Mouse (Mus musculus) neural tube, embryonic 15.5 days (tissue): ENCODE data around the gene Gpr22. TPM values are rescaled to one million over a fixed set of nuclear protein-coding genes. Genes with fewer than 3 reads are reported as not detected.

Source experiments
- ATAC-seq: fragments of 200-750 bp; cut with Nextera tagmentation; 2 replicates; pipeline ENCODE4 v1.8.0; 2017; ENCODE audit warnings: mild to moderate bottlenecking, moderate TSS enrichment, moderate library complexity; ENCODE audit not compliant: low FRiP score
- H3K27ac ChIP-seq: fragments of 300-500 bp; sonication (generic); replicated peaks from 2 replicates; pipeline ENCODE4 v1.5.1; 2015; ENCODE audit warnings: mild to moderate bottlenecking, inconsistent platforms
- H3K27me3 ChIP-seq: fragments of 300-500 bp; sonication (generic); replicated peaks from 2 replicates; pipeline ENCODE4 v1.6.1; 2015; ENCODE audit warnings: inconsistent platforms
- H3K36me3 ChIP-seq: fragments of 300-500 bp; sonication (generic); 2 replicates; pipeline ENCODE4 v1.6.1; 2015; ENCODE audit warnings: inconsistent platforms
- H3K4me1 ChIP-seq: fragments of 300-500 bp; sonication (generic); 2 replicates; pipeline ENCODE4 v1.6.1; 2015; ENCODE audit warnings: inconsistent platforms
- H3K4me2 ChIP-seq: fragments of 300-500 bp; sonication (generic); 2 replicates; pipeline ENCODE4 v1.6.1; 2015; ENCODE audit warnings: inconsistent platforms, mild to moderate bottlenecking, moderate library complexity
- H3K4me3 ChIP-seq: fragments of 300-500 bp; sonication (generic); replicated peaks from 2 replicates; pipeline ENCODE4 v1.5.1; 2015; ENCODE audit warnings: mild to moderate bottlenecking, inconsistent platforms
- H3K9ac ChIP-seq: fragments of 300-500 bp; sonication (generic); replicated peaks from 2 replicates; pipeline ENCODE4 v1.6.1; 2015; ENCODE audit warnings: mild to moderate bottlenecking, inconsistent platforms
- H3K9me3 ChIP-seq: fragments of 300-500 bp; sonication (generic); replicated peaks from 2 replicates; pipeline ENCODE4 v1.6.1; 2016; ENCODE audit warnings: inconsistent platforms
- WGBS: fragments of 180-500 bp; shearing (Covaris S2); methylation state at CpG from one replicate; pipeline ENCODE4 v1.1.7; 2015; ENCODE audit warnings: mixed read lengths; 5-methylcytosine and 5-hydroxymethylcytosine counted together
- polyA plus RNA-seq: library from polyadenylated mRNA; unstranded; fragments of >200 nt; fragmentation: Nextera tagmentation; extraction: Ambion mirVana; gene quantifications from 2 replicates; pipeline ENCODE4 v1.2.1, GENCODE M21; 2015

Gene Gpr22
- polyA plus RNA-seq: 19.6 and 22.4 TPM in 2 replicates

DNA sequence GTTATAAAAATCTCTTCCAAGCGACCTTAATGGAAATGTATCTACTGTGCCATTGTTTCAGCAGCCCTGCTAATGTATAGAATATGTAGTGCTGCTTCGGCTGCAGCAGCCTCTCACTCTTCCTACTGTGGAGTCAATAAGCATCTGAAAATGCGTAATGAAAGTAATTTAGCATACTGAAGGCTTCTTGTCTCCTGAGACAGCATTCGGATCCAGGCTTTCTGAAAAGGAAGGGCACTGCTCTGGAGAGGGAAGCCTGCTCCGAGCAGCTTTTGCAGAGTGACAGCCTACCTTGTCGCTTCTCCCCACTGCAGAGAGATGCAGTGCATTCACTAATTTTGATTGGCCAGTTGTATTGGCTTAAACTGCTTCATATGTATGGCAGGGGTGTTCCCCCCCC lies at the start of gene Gpr22:
Gene Gpr22 (minus strand): TSS at position 348 of the 400 bp plus-strand sequence.
- Histone ChIP-seq H3K4me1 (peaks cover 13% of the 10 kb centered on the region; the same call in 1 of the 2 replicates), H3K9ac (peak within 1 kb of the TSS; percentile 68), H3K27ac (peak within 1 kb of the TSS; percentile 91), H3K9me3 (no peaks in the 10 kb centered on the region), H3K4me2 (peak within 1 kb of the TSS; percentile 56), H3K27me3 (no peaks in the 10 kb centered on the region), H3K36me3 (peaks cover 3% of the 10 kb centered on the region; the same call in 1 of the 2 replicates), H3K4me3 (peak within 1 kb of the TSS; percentile 52)
- peak; percentile 95 for ATAC-seq
- 9% methylated on average over 6 of the region's 6 CpGs for WGBS

DNA sequence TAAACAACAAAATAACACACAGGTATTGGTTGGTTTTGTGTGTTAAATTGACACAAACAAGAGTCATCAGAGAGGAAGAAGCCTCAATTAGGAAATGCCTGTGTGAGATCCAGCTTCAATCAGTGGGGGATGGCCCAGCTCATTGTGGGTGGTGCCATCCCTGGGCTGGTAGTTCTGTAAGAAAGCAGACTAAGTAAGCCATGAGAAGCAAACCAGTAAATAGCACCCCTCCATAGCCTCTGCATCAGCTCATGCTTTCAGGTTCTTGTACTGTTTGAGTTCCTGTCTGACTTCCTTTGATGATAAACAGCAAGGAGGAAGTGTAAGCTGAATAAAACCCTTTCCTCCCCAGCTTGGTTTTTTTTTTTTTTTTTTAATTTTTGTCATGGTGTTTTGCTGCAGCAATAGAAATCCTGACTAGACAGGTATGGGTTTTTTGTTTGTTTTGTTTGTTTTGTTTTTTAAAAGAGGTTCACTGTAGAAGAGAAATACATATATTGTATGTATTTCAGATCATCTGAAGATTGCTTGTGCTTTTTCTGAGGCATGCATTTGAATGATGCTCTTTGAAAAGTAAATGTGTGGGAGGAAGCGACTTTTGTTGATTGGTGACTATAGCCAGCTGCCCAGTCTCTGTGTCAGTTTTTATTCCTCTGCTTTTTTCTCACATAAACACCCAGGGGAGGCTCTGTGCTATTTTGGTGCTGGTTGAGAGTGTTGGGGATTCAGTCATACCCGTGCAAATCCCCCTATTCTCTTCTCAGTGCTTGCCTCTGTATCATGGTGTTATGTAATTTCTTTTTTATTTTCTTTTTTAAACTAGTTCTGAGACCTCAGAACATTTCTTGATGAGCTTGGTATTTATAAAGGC lies 42.4 kb upstream of the Gpr22 start:
- H3K4me3 ChIP-seq: no peak overlapping the region
- no peak for ATAC-seq
- no peaks in the 10 kb centered on the region for H3K4me1 ChIP-seq
- H3K9me3 ChIP-seq: no peaks in the 10 kb centered on the region
- 57% methylated on average over 2 of the region's 2 CpGs for WGBS
- H3K27me3 ChIP-seq: no peaks in the 10 kb centered on the region
- H3K27ac ChIP-seq: no peak overlapping the region
- no peak overlapping the region for H3K9ac ChIP-seq
- no peak overlapping the region for H3K4me2 ChIP-seq
- H3K36me3 ChIP-seq: no peaks in the 10 kb centered on the region

DNA sequence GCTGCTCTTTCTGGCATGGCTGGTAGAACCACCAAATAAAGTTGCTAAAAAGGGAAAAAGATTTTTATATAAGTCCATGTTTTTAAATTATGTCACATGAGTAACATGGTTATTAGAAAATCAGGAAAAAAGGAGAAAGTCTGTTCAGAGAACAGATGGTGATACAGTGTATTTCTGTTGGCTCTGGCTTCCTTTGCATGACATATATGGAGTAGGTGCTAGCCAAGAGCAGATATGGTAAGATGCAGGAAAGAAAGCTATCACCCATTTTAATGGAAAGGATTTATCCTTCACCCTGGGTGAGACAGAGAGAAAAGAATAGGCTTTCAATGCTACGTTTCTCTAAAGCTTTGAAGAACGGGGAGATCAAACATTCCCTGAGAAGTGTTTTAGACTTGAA lies 40.7 kb upstream of the Gpr22 start:
- no peaks in the 10 kb centered on the region for H3K9me3 ChIP-seq
- WGBS: 68% methylated on average over 2 of the region's 2 CpGs

DNA sequence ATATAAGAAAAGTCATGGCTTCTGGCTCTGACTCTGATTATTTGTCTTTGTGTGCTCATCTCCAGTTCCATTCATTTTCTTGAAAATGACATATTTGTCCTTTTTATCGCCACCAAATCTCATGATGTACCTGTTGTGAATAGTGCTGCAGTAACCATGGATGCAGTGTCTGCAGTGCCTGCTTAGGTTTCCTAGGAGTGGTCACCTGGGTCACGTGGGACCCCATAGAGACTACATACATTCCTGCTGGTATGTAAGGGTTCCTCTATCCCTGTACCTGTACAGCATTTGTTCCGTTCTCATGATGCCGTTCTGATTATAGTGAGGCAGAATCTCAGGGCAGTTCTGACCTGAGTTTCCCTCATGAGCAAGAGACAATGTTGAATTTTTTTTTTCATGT lies 36.1 kb upstream of the Gpr22 start:
- ATAC-seq: no peak
- no peaks in the 10 kb centered on the region for H3K9me3 ChIP-seq
- no peak overlapping the region for H3K9ac ChIP-seq
- H3K36me3 ChIP-seq: no peaks in the 10 kb centered on the region
- H3K27ac ChIP-seq: no peak overlapping the region
- no peak overlapping the region for H3K4me3 ChIP-seq
- no peaks in the 10 kb centered on the region for H3K4me1 ChIP-seq
- WGBS: 99% methylated on average over 4 of the region's 4 CpGs
- H3K4me2 ChIP-seq: no peak overlapping the region
- no peaks in the 10 kb centered on the region for H3K27me3 ChIP-seq

More for the DNA sequence above, 40.7 kb upstream of the Gpr22 start:
- no peak overlapping the region for H3K27ac ChIP-seq
- no peak for ATAC-seq
- H3K4me2 ChIP-seq: no peak overlapping the region
- H3K9ac ChIP-seq: no peak overlapping the region
- no peaks in the 10 kb centered on the region for H3K36me3 ChIP-seq
- no peaks in the 10 kb centered on the region for H3K4me1 ChIP-seq
- H3K4me3 ChIP-seq: no peak overlapping the region
- no peaks in the 10 kb centered on the region for H3K27me3 ChIP-seq

DNA sequence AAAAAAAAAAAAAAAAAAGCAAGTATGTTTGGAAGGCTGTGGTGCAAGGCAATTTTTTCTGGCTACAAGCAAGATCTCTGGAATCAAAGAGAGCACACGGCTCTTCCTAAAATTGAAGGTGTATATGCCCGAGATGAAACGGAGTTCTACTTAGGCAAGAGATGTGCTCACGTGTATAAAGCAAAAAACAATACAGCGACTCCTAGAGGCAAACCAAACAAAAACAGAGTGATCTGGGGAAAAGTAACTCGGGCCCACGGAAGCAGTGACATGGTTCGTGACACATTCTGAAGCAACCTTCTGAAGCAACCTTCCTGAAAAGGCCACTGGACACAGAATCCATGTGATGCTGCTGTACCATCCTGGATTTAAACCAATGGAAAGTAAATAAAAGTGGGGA lies 33.6 kb upstream of the Gpr22 start:
- H3K36me3 ChIP-seq: no peaks in the 10 kb centered on the region
- WGBS: 87% methylated on average over 8 of the region's 8 CpGs
- H3K4me2 ChIP-seq: no peak overlapping the region
- H3K9me3 ChIP-seq: no peaks in the 10 kb centered on the region
- no peak for ATAC-seq
- no peaks in the 10 kb centered on the region for H3K27me3 ChIP-seq
- no peaks in the 10 kb centered on the region for H3K4me1 ChIP-seq
- no peak overlapping the region for H3K4me3 ChIP-seq
- no peak overlapping the region for H3K27ac ChIP-seq
- no peak overlapping the region for H3K9ac ChIP-seq

DNA sequence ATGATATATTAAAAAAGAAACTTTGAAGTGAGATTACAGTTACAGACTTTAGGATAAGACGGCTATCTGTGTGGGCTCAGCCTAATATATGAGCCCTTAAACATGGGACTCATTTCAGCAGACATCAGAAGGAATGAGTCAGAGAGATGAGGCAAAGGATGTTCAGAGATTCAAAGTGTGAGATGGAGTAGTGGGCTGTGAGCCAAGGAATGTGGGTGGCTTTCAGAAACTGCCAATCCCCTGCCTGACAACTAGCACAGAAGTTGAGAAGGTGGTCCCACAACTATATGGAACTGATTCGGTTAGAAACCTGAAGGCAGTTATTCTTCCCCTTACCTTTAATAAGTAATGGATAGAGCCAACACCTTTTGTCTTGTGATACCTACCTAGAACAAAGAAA lies 20.9 kb upstream of the Gpr22 start:
- no peak overlapping the region for H3K9ac ChIP-seq
- no peak for ATAC-seq

DNA sequence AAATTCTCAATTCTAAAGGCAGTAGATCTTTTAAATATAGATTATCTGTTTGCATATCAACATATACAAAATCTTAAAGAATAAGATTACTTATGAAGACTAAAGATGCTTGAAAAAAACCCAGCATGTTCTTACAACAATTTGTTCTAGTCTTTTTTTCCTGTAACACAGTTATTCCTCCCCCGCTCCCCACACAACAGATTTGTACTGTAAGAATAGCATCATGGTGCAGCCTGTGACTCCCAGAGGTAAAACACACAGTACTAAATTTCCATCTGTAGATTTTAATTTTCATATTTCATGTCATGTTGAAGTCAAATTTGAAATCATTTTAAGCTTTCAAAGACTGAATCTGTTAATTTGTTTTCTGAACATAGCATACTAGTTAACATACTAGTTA lies 16.4 kb upstream of the Gpr22 start:
- Histone ChIP-seq H3K36me3 (no peaks in the 10 kb centered on the region), H3K9me3 (no peaks in the 10 kb centered on the region), H3K4me1 (no peaks in the 10 kb centered on the region), H3K27ac (no peak overlapping the region), H3K9ac (no peak overlapping the region), H3K4me2 (no peak overlapping the region), H3K4me3 (no peak overlapping the region), H3K27me3 (no peaks in the 10 kb centered on the region)
- 91% methylated on average over 1 of the region's 1 CpGs for WGBS
- ATAC-seq: no peak

More for the DNA sequence above, 20.9 kb upstream of the Gpr22 start:
- H3K27ac ChIP-seq: no peak overlapping the region
- 92% methylated on average over 2 of the region's 2 CpGs for WGBS
- H3K4me2 ChIP-seq: no peak overlapping the region
- no peaks in the 10 kb centered on the region for H3K36me3 ChIP-seq
- no peaks in the 10 kb centered on the region for H3K4me1 ChIP-seq
- H3K9me3 ChIP-seq: no peaks in the 10 kb centered on the region
- no peaks in the 10 kb centered on the region for H3K27me3 ChIP-seq
- H3K4me3 ChIP-seq: no peak overlapping the region

DNA sequence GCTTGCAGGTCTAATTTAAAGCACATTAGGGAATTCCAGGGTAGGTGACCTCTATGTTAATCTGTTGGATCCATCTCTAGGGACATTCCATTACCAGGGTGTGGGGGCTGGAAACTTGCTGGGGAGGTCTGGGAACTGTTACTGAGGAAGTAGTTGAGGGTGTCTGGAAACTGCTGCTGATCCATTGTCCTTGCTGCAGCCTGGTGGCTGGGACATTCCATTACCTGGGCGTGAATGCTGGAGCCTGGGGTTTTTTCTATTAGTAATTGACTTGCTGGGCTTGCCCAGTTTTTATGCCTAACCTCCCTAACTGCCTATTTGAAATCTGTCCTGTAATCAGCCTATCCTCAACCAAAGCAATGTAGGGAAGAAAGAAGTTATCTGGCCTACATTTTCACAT lies 13.0 kb upstream of the Gpr22 start:
- no peaks in the 10 kb centered on the region for H3K36me3 ChIP-seq
- 52% methylated on average over 1 of the region's 1 CpGs for WGBS
- no peak overlapping the region for H3K4me3 ChIP-seq
- H3K4me2 ChIP-seq: no peak overlapping the region
- H3K27me3 ChIP-seq: no peaks in the 10 kb centered on the region
- no peak overlapping the region for H3K27ac ChIP-seq
- no peaks in the 10 kb centered on the region for H3K9me3 ChIP-seq
- no peak overlapping the region for H3K9ac ChIP-seq
- no peak for ATAC-seq
- no peaks in the 10 kb centered on the region for H3K4me1 ChIP-seq

DNA sequence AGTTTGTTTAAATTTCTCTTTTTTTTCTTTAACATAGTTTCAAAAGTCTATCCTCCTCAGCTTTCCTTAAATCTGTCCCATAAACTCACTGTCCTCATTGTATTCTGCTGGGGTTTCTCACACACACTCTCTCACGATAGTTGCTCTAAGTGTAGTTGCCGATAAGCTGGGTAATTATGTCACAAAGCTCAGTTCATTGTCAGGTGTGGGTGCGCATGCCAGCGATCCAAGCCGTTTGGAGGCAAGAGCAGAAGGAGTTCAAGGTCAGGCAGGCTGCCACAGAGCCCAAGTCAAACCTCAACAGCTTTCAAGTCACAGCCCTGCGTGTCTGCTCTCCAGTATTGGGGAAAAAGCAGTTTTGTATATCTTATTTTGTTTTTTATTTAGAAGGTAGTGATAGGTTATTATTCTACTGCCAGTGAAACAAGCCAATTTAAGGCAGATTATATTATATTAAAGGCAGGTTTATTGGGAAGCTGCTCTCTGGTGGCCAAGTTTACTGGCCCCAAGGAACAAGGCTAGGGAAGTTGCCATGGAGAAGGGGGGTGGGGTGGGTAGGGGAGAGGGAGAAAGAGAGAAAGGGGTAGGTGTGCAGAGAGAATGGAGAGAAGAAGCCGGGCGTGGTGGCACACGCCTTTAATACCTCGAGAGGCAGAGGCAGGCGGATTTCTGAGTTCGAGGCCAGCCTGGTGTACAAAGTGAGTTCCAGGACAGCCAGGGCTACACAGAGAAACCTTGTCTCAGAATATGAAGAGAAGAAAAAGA lies 11.9 kb upstream of the Gpr22 start:
- Histone ChIP-seq H3K9ac (no peak overlapping the region), H3K27ac (no peak overlapping the region), H3K27me3 (no peaks in the 10 kb centered on the region), H3K9me3 (no peaks in the 10 kb centered on the region), H3K36me3 (no peaks in the 10 kb centered on the region), H3K4me1 (peaks cover 5% of the 10 kb centered on the region; the same call in 1 of the 2 replicates), H3K4me2 (no peak overlapping the region), H3K4me3 (no peak overlapping the region)
- ATAC-seq: no peak
- 83% methylated on average over 12 of the region's 12 CpGs for WGBS

DNA sequence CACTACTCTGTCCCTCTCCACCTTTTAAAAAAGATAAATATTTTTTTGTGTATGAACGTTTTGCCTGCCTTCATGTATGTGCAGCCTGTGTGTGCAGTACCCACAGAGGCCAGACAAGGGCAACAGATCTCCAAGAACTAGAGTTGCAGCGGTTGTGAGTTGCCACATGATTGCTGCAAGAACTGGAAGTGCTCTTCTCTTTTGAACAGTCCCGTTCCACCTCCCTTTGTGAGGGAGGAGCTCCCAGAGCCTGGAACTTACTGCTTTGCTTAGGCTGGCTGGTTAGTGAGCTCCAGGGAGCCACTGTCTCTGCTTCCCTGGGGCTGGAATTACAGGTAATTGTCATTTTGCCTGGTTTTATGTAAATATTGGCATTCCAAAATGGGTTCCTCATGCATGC lies 10.8 kb upstream of the Gpr22 start:
- H3K4me2 ChIP-seq: no peak overlapping the region
- no peak for ATAC-seq
- 82% methylated on average over 3 of the region's 3 CpGs for WGBS
- peaks cover 5% of the 10 kb centered on the region; the same call in 1 of the 2 replicates for H3K4me1 ChIP-seq
- H3K9me3 ChIP-seq: no peaks in the 10 kb centered on the region
- H3K27ac ChIP-seq: no peak overlapping the region
- no peaks in the 10 kb centered on the region for H3K36me3 ChIP-seq
- no peaks in the 10 kb centered on the region for H3K27me3 ChIP-seq
- H3K9ac ChIP-seq: no peak overlapping the region
- H3K4me3 ChIP-seq: no peak overlapping the region

DNA sequence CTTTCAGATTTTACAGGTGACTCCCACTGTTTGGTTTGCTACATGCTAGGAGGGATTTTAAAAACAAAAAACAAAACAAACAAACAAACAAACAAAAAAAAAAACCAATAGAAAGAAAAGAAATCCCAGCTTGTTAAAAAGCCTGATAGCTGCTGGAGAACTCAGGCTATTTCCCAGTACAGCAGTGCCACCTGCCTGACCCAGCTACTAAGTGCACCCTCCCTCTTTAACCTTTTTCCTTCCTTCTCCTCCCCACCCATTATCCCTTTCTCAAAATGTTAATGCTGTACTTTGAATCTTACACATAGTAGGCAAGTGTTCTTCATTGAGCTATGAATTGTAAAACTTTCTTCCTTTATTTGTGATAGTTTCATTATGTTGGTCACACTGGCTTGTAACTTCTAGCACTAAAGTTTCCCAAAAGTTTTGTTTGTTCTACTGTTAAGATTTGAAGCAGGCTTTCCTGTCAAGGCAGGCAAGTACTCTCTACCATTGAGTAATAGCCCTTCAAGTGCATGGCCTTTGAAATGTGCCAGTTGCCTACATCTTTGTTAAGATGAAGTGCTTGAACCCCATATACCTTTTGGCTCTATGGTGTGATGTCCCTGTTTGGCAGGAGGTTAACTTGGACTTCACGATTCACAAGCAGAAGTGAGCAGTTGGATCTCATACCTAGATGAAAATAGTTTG lies 6.0 kb upstream of the Gpr22 start:
- Histone ChIP-seq H3K27ac (no peak overlapping the region), H3K9ac (no peak overlapping the region), H3K4me2 (no peak overlapping the region), H3K27me3 (no peaks in the 10 kb centered on the region), H3K36me3 (no peaks in the 10 kb centered on the region), H3K4me3 (no peak overlapping the region), H3K4me1 (peaks cover 5% of the 10 kb centered on the region; the same call in 1 of the 2 replicates), H3K9me3 (no peaks in the 10 kb centered on the region)
- ATAC-seq: no peak
- 95% methylated on average over 1 of the region's 1 CpGs for WGBS
